ENCODE assay signal across 8 mouse cellular contexts in genomic region chr15:82917207-82917844, GRCm38 (mm10).
DNase-seq lines count a peak whose midpoint lies in the region; ATAC-seq and TF ChIP-seq lines count a peak whose summit lies in the region.

No protein-coding gene starts in this region.

- TF ChIP-seq CTCF in forebrain, postnatal 0 days (IDR thresholded peaks at IDR 0.05; ENCODE audit: low read depth): peak; percentile 59
- no peak for TF ChIP-seq CTCF in olfactory bulb, adult 2 months (IDR thresholded peaks at IDR 0.05; ENCODE audit: insufficient read depth, low read depth, low read length)
- TF ChIP-seq CTCF in lung, adult 2 months (IDR thresholded peaks at IDR 0.05; ENCODE audit: insufficient read depth, low read length): no peak

- H3K4me1 ChIP-seq in forebrain, postnatal 0 days (ENCODE audit: insufficient read depth): peaks cover 37% of the 10 kb centered on the region
- H3K4me1 ChIP-seq in olfactory bulb, adult 2 months (ENCODE audit: control insufficient read depth, insufficient read depth, low read length): peaks cover 56% of the 10 kb centered on the region
- H3K4me1 ChIP-seq in lung, adult 2 months (ENCODE audit: control insufficient read depth, insufficient read depth, low read length): peaks cover 4% of the 10 kb centered on the region; the same call in 1 of the 2 replicates

- 5% methylated on average over 28 of the region's 28 CpGs for WGBS in forebrain, postnatal 0 days
- WGBS in olfactory bulb, adult 2 months: 12% methylated on average over 28 of the region's 28 CpGs
- 38% methylated on average over 28 of the region's 28 CpGs for WGBS in lung, adult 2 months

- peak overlapping the region; percentile 51 for H3K4me2 ChIP-seq in forebrain, postnatal 0 days (ENCODE audit: low read depth)

- H3K4me3 ChIP-seq in forebrain, postnatal 0 days (ENCODE audit: low read depth, low read length): peak overlapping the region; percentile 22
- H3K4me3 ChIP-seq in olfactory bulb, adult 2 months (ENCODE audit: insufficient read depth, low read depth, low read length): peak overlapping the region; percentile 22; the same call in 1 of the 2 replicates
- no peak overlapping the region for H3K4me3 ChIP-seq in lung, adult 2 months (replicated peaks; ENCODE audit: extremely low read depth, low read depth, low read length)

- no peak for TF ChIP-seq POLR2A in olfactory bulb, adult 2 months (IDR thresholded peaks at IDR 0.05; ENCODE audit: insufficient read depth, low read depth, low read length)
- TF ChIP-seq POLR2A in lung, adult 2 months (IDR thresholded peaks at IDR 0.05; ENCODE audit: borderline replicate concordance, extremely low read depth, low read depth, low read length): no peak

- no peaks in the 10 kb centered on the region for H3K9me3 ChIP-seq in forebrain, postnatal 0 days (ENCODE audit: low read length)

- peak; percentile 61 to 79 for DNase-seq in left cerebral cortex, postnatal 10 days (ENCODE audit: extremely low spot score in 1 of 2, low spot score in 2 of 2)
- DNase-seq in left cerebral cortex, adult 11 months (ENCODE audit: low spot score): no peak
- DNase-seq in forebrain, postnatal 0 days: peak; percentile 88
- peak; percentile 63 to 81 for DNase-seq in layer of hippocampus, adult 8-10 months (ENCODE audit: low spot score in 2 of 2)
- DNase-seq in ovary, adult 18-20 months (ENCODE audit: low spot score): no peak
- no peak for DNase-seq in urinary bladder, postnatal 36 days (ENCODE audit: low spot score in 2 of 2)
- no peak for DNase-seq in lung, adult 2 months

- ATAC-seq in forebrain, postnatal 0 days: peak; percentile 40; the same call in 1 of the 2 replicates

- intact Hi-C loops in left cerebral cortex, postnatal 10 days (cut with DNase I): no loop called here

- peak overlapping the region; percentile 28 for H3K9ac ChIP-seq in forebrain, postnatal 0 days

- H3K36me3 ChIP-seq in forebrain, postnatal 0 days (ENCODE audit: insufficient read depth): no peaks in the 10 kb centered on the region

- H3K27me3 ChIP-seq in forebrain, postnatal 0 days (ENCODE audit: insufficient read depth, low read length): no peaks in the 10 kb centered on the region

- peak overlapping the region; percentile 81 for H3K27ac ChIP-seq in forebrain, postnatal 0 days (ENCODE audit: low read depth, low read length)
- peak overlapping the region; percentile 23; the same call in 1 of the 2 replicates for H3K27ac ChIP-seq in olfactory bulb, adult 2 months (ENCODE audit: insufficient read depth, low read depth, low read length)

Comparison
In these comparisons a context has a peak if more than half of its experiments do, and no peak if none do; other contexts are left out.
1. DNase-seq: peak in left cerebral cortex, postnatal 10 days (2 of 2), forebrain, postnatal 0 days (single experiment) and layer of hippocampus, adult 8-10 months (2 of 2); none in left cerebral cortex, adult 11 months (single experiment), ovary, adult 18-20 months (single experiment), urinary bladder, postnatal 36 days (0 of 2) and lung, adult 2 months (single experiment).